Mouse (Mus musculus) left cerebral cortex, postnatal 36 days (tissue): ENCODE measurements around the gene Osbpl3. TPM values are rescaled to one million over a fixed set of nuclear protein-coding genes. Genes with fewer than 3 reads are reported as not detected.

Experiments used
- DNase-seq, 2 experiments: peaks; one replicate each; pipeline ENCODE4 v3.0.0; 2021 to 2022; ENCODE audit warnings: low spot score in 2 of 2, mixed read lengths in 1 of 2
- intact Hi-C: fragments of 180-260 bp; cut with DNase I; formaldehyde crosslinking; loops from one replicate; pipeline ENCODE4 v1.15.1; 2025
- total RNA-seq, 2 experiments: library from RNA; stranded (reverse); gene quantifications; 2 replicates each; pipeline ENCODE4 v1.2.3; 2021

The Osbpl3 gene
- total RNA-seq, 2 experiments from 2014 or later: 34.2 to 41.6 TPM

GRCm38 (mm10) chr6:50382196-50382595 is 73.8 kb downstream of the Osbpl3 start:
- DNase-seq: no peak
- intact Hi-C loops: no loop called here

GRCm38 (mm10) chr6:50381504-50382091 is 74.4 kb downstream of the Osbpl3 start:
- no peak for DNase-seq
- intact Hi-C loops: no loop called here

- intact Hi-C loops: loop anchor here (2.0 kb wide), 1 partner anchor 65 kb away; no protein-coding TSS in a partner anchor
- DNase-seq: no peak
Observed at GRCm38 (mm10) chr6:50379740-50380139, 76.3 kb downstream of the Osbpl3 start.

GRCm38 (mm10) chr6:50379136-50379535 is 76.9 kb downstream of the Osbpl3 start:
- intact Hi-C loops: loop anchor here (2.0 kb wide), 1 partner anchor 64 kb away; no protein-coding TSS in a partner anchor
- no peak for DNase-seq

- intact Hi-C loops: loop anchor here (2.0 kb wide), 1 partner anchor 63 kb away; no protein-coding TSS in a partner anchor
- DNase-seq: peak; percentile 61 to 68
Observed at GRCm38 (mm10) chr6:50377742-50378720, 78.0 kb downstream of the Osbpl3 start.

GRCm38 (mm10) chr6:50376684-50377083 is 79.3 kb downstream of the Osbpl3 start:
- no peak for DNase-seq
- intact Hi-C loops: no loop called here

GRCm38 (mm10) chr6:50372516-50373424 is 83.2 kb downstream of the Osbpl3 start:
- intact Hi-C loops: no loop called here
- DNase-seq: no peak

- DNase-seq: no peak
- intact Hi-C loops: no loop called here
Observed at GRCm38 (mm10) chr6:50371501-50372086, 84.4 kb downstream of the Osbpl3 start.

GRCm38 (mm10) chr6:50368502-50369292 is 87.3 kb downstream of the Osbpl3 start:
- intact Hi-C loops: no loop called here
- DNase-seq: no peak

- intact Hi-C loops: no loop called here
- no peak for DNase-seq
Observed at GRCm38 (mm10) chr6:50367836-50368235, 88.2 kb downstream of the Osbpl3 start.

GRCm38 (mm10) chr6:50366724-50367123 is 89.3 kb downstream of the Osbpl3 start:
- intact Hi-C loops: no loop called here
- peak; percentile 69 to 75 for DNase-seq

- intact Hi-C loops: no loop called here
- no peak for DNase-seq
Observed at GRCm38 (mm10) chr6:50366319-50366718, 89.7 kb downstream of the Osbpl3 start.

GRCm38 (mm10) chr6:50364364-50364763 is 91.6 kb downstream of the Osbpl3 start:
- intact Hi-C loops: no loop called here
- no peak for DNase-seq

- intact Hi-C loops: no loop called here
- no peak for DNase-seq
Observed at GRCm38 (mm10) chr6:50363385-50363784, 92.6 kb downstream of the Osbpl3 start.

- DNase-seq: peak in 1 of 2 experiments; percentile 39
- intact Hi-C loops: no loop called here
Observed at GRCm38 (mm10) chr6:50362704-50363261, 93.2 kb downstream of the Osbpl3 start.

- no peak for DNase-seq
- intact Hi-C loops: no loop called here
Observed at GRCm38 (mm10) chr6:50362196-50362595, 93.8 kb downstream of the Osbpl3 start.

- intact Hi-C loops: loop anchor here (5.0 kb wide), 1 partner anchor 36 kb away; no protein-coding TSS in a partner anchor
Observed at GRCm38 (mm10) chr6:50358104-50358679, 97.8 kb downstream of the Osbpl3 start.

More at GRCm38 (mm10) chr6:50358104-50358679, 97.8 kb downstream of the Osbpl3 start:
- DNase-seq: peak; percentile 62 to 71
